Mouse (Mus musculus) thymus, adult 2 months (tissue): Measurements from ENCODE around the gene Fam20c.

ENCODE experiments used
- CTCF ChIP-seq: fragments of 200-500 bp; IDR thresholded peaks from 2 replicates; pipeline ENCODE4 v1.5.1; 2012; ENCODE audit warnings: mild to moderate bottlenecking, control low read depth, low read length, moderate library complexity, borderline replicate concordance; ENCODE audit not compliant: control insufficient read depth, poor library complexity, insufficient read depth; ENCODE audit errors: extremely low read depth
- POLR2A ChIP-seq: fragments of 200-500 bp; IDR thresholded peaks from 2 replicates; pipeline ENCODE4 v1.6.1; 2012; ENCODE audit warnings: mild to moderate bottlenecking, low read length, control low read depth, moderate library complexity; ENCODE audit not compliant: control insufficient read depth, poor library complexity, insufficient read depth; ENCODE audit errors: extremely low read depth

- TF ChIP-seq CTCF (no peak), POLR2A (no peak)
These were observed 86.7 kb downstream of the Fam20c start for GRCm38 (mm10) chr5:138840981-138841380.
